Mouse (Mus musculus) adipocyte (in vitro differentiated cells): ENCODE data around the gene Dnaaf3.

Experiments
- DNase-seq: peaks from one replicate; pipeline ENCODE4 v3.0.0-alpha.2; 2016; ENCODE audit warnings: low spot score

Gene Dnaaf3

DNA sequence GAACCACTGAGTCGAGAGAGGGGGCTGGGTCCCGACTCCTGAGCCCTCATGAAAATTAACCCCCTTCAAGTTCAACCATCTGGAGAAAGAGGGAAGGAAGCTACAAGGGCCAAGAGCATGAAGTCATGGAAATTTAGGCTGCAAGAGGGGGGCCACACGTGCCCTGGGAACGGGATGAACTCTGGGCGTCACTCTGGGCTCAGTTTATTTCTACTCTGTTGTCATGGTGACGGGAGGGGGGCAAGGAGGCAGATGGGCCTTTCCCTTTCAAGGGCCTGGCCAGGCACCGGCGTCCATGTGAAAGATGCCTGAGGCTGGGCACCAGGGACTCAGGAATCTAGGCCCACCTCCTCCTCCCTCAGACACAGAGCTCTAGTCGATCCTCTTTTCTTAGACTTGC, 34.0 kb downstream of the Dnaaf3 start:
- DNase-seq = no peak

DNA sequence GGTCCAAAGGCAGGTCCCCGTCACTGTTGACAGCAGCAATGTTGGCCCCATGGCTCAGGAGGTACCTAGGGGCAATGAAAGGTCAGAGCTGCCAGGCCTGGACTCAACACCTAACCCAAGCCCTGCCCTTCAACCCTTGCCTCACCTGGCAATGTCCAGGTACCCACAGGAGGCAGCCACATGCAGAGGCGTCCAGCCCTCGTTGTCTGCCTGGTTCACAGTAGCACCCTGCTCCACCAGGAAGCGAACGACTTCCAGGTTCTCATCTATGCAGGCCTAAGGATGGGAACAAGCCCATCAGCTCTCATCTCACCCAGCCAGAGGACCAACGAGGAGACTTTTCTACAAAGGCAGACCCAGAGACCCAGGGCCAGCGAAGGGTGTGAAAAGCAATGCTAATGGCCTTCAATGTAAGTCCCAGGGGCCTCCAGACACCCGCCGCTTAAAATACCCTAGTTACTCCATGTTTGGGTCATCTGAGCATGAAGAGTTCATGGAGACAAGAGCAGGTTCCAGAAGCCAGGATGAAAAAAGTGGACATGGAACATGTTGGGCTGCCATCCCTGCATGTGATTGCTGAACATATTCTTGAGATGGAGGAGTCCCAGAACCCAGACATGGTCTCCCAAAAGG, 34.9 kb downstream of the Dnaaf3 start:
- no peak for DNase-seq

GRCm38 (mm10) chr7:4496468-4496867, 35.8 kb downstream of the Dnaaf3 start:
- DNase-seq = no peak

- DNase-seq = no peak
Observed at GRCm38 (mm10) chr7:4493991-4494390, 38.3 kb downstream of the Dnaaf3 start.

- peak; percentile 13 for DNase-seq
Observed at GRCm38 (mm10) chr7:4492284-4493224, 39.7 kb downstream of the Dnaaf3 start.

DNA sequence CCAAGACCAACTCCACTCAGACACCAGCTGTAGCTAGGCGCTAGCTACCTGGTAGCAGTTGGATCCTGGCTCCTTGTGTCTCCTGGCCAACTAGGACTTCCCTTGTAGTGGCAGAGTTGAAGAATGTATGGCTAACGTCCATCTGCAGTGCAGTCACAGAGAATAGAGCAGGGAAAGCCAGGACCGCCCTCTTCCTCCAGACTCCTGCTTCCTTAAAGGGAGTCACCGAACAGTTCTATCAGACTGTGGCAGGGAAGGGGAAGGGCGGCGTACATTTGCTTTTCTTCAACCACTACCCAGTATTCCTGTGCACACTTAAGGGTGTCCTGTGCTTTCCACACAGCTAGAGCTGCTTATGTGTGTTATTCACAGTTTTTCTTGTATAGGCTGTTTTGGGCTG, 40.9 kb downstream of the Dnaaf3 start:
- peak; percentile 13 for DNase-seq

DNA sequence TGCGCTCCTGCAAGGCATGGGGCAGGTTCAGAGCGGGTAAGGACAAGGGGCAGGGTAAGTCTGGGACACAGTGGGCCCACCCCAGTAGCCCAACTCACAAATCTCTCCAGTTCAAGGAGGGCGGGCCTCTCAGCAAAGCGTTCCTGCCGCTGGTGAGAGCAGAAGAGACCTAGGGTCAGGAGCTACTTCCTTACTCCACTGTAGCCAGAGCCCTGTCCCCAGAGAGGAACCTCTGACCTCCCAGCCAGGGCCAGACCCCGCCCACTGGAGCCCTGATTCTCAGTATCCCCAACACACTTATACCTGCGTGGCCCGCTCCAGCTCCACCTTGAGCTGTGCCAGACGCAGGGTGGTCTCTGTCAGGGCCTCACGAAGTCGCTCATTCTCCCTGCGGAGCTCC, 50.0 kb downstream of the Dnaaf3 start:
- no peak for DNase-seq

- DNase-seq = peak; percentile 40
Observed at GRCm38 (mm10) chr7:4479674-4480073, 52.6 kb downstream of the Dnaaf3 start.

DNA sequence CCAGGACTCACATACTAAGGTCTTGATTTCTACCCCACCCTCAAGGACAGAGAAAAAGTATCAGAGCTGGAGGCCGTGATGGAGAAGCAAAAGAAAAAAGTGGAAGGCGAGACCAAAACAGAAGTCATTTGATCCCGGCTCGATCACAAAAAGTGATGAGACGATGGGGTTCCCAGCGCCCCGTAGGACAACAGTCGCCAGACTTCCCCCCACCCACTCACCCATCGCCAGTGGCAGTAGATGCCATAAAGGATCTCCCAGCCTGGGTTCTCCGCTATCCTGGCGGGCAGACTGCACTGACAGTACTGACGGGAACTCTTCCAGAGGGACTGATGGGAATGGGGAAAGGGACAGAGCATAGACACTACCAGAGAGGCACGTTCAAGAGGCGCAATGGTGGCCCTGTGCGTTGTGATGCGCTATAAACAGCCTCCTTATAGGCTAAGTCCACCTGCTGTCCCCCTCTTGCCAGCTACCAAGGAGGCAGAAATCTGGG, 53.4 kb downstream of the Dnaaf3 start:
- DNase-seq = no peak

DNA sequence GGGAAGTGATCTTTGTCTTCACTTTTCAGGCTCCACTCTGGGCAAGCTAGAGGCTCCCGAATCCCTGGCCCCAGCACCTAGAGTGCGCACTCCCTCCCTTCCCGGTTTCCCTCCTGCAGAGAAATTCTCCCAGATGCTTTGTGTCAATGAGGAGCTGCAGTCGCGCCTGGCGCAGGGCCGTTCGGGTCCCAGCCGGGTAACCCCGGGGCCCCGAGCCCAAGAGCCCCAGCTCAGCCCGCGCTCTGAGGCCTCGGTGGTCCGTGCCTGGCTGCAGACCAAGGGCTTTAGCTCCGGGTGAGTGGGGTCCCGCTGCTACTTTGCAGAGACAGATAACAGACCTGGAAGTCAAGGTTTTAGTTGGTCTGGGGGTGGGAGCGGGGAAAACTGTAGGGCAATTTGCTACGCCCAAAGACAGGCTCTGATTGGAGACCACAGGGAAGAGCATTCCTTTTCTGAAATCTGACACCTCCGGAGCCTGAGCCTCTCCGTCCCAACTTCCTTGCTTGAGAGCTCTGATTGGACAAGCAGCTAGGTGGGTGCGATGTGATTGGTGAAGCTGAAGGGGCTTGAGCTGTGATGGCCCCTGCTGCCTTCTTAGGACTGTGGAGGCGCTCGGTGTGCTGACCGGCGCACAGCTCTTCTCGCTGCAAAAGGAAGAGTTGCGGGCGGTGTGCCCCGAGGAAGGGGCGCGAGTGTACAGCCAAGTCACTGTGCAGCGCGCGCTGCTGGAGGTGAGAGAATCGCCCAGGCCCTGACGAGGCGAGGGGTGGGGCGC, 54.0 kb downstream of the Dnaaf3 start:
- DNase-seq = no peak

- no peak for DNase-seq
Observed at GRCm38 (mm10) chr7:4473940-4474339, 58.3 kb downstream of the Dnaaf3 start.
